Mouse (Mus musculus): ENCODE data around the gene Htra1.

GRCm38 (mm10) chr7:131019181-131019580 lies 83.3 kb downstream of the Htra1 start:
- TF ChIP-seq MAFK (IDR thresholded peaks at IDR 0.05; ENCODE audit: insufficient read depth, low read depth, low read length) (no peak), CHD2 (IDR thresholded peaks at IDR 0.05; ENCODE audit: low read depth, low read length) (no peak), ZC3H11A (IDR thresholded peaks at IDR 0.05; ENCODE audit: borderline replicate concordance, low read depth, low read length) (no peak)
